Comparison of ENCODE assay signal across 29 mouse cellular contexts in the genomic region with DNA sequence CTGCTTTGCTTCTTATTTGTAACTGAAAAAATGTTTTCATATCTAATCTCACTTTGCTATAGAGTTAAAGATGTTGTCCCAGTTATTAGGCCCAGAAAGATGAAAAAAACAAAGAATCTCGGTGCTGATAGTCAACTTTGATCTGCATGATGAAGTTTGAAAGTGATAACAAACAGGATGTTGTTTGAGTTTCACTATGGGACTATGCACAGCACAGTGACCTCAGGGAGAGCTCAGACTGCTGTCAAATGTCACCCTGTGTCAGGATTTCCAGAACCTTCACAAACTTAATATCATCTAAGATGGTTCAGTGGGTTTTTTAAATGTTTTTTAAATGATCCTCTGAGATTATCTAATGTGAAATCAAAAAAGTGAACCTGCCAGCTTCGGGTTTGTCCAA. TPM values are rescaled to one million over a fixed set of nuclear protein-coding genes. Genes with fewer than 3 reads are reported as not detected.
A peak's percentile ranks its signal among the peaks of the same experiment; 100 is the strongest.
DNase-seq lines count a peak whose midpoint lies in the region; ATAC-seq lines count a peak whose summit lies in the region.
"Had no signal": no experiment of that assay in that cellular context is flagged by ENCODE, and none has a peak within 500 bp of the region (broad histone marks: within the 10 kb centered on the region; RNA-seq: fewer than 3 reads in every experiment).

No protein-coding gene starts in this region.

- no peak overlapping the region for H3K4me2 ChIP-seq in heart, embryonic 12.5 days
- H3K4me2 ChIP-seq: embryonic facial prominence, embryonic 13.5 days; embryonic facial prominence, embryonic 15.5 days; forebrain, embryonic 12.5 days had no signal

- 27% methylated on average over 2 of the region's 2 CpGs for WGBS in heart, embryonic 12.5 days

- H3K36me3 ChIP-seq in heart, embryonic 12.5 days, result no peaks in the 10 kb centered on the region
- H3K36me3 ChIP-seq: embryonic facial prominence, embryonic 13.5 days; embryonic facial prominence, embryonic 15.5 days; forebrain, embryonic 10.5 days; forebrain, embryonic 12.5 days; G1E had no signal

- H3K27me3 ChIP-seq in heart, embryonic 12.5 days (replicated peaks), result no peaks in the 10 kb centered on the region
- H3K27me3 ChIP-seq: CH12.LX; embryonic facial prominence, embryonic 13.5 days; embryonic facial prominence, embryonic 15.5 days; forebrain, embryonic 12.5 days had no signal

- DNase-seq in A20 (ENCODE audit: low read depth, low spot score), result peak; percentile 7
- peak; percentile 49 for DNase-seq in CD4-positive, CD25-positive, alpha-beta regulatory T cell, adult 2 months (ENCODE audit: low read depth, low spot score)
- DNase-seq in right cerebral cortex, postnatal 14 days, result no peak
- DNase-seq in liver, result no peak
- no peak for DNase-seq in spleen, postnatal 10 days (ENCODE audit: low spot score in 2 of 2)
- DNase-seq: adrenal gland, adult 2 months; adrenal gland, postnatal 10 days; adrenal gland, postnatal 25 days; cerebellum, adult 11 months; cerebellum, adult 18-20 months; cerebellum, adult 9-11 months; cerebellum, postnatal 14 days; cerebellum, postnatal 36 days; embryo, embryonic 11 days had no signal

- peaks cover 5% of the 10 kb centered on the region for H3K4me1 ChIP-seq in heart, embryonic 12.5 days (replicated peaks)
- H3K4me1 ChIP-seq: embryonic facial prominence, embryonic 13.5 days; embryonic facial prominence, embryonic 15.5 days; forebrain, embryonic 10.5 days; forebrain, embryonic 12.5 days had no signal

- no peaks in the 10 kb centered on the region for H3K9me3 ChIP-seq in heart, embryonic 12.5 days (replicated peaks)
- H3K9me3 ChIP-seq: embryonic facial prominence, embryonic 13.5 days; embryonic facial prominence, embryonic 15.5 days; forebrain, embryonic 10.5 days; forebrain, embryonic 12.5 days; G1E had no signal

- H3K27ac ChIP-seq in heart, embryonic 12.5 days (ENCODE audit: poor library complexity, severe bottlenecking), result no peak overlapping the region
- H3K27ac ChIP-seq: embryonic facial prominence, embryonic 13.5 days; embryonic facial prominence, embryonic 15.5 days; forebrain, embryonic 10.5 days; forebrain, embryonic 12.5 days had no signal

- H3K9ac ChIP-seq in heart, embryonic 12.5 days, result no peak overlapping the region
- H3K9ac ChIP-seq: embryonic facial prominence, embryonic 13.5 days; embryonic facial prominence, embryonic 15.5 days; forebrain, embryonic 12.5 days had no signal

- no peak overlapping the region for H3K4me3 ChIP-seq in heart, embryonic 12.5 days
- H3K4me3 ChIP-seq: embryonic facial prominence, embryonic 13.5 days; embryonic facial prominence, embryonic 15.5 days; erythroblast, embryonic 14.5 days; forebrain, embryonic 10.5 days; forebrain, embryonic 12.5 days had no signal

- peak; percentile 76 for ATAC-seq in activated CD4-positive, CD25-positive, alpha-beta regulatory T cell, adult 4 months
- peak; percentile 64 for ATAC-seq in inflammation-experienced regulatory T-cells, adult 6 months
- no peak for ATAC-seq in heart, embryonic 12.5 days (ENCODE audit: insufficient number of reproducible peaks, low FRiP score)
- ATAC-seq: forebrain, embryonic 14.5 days; forebrain, embryonic 16.5 days; Patski had no signal

RNA-seq across cellular contexts. Expression of gene Agr3, which starts 2.4 kb away (rescaled TPM):
- not detected for polyA plus RNA-seq in activated CD4-positive, CD25-positive, alpha-beta regulatory T cell, adult 4 months (2017; shearing (Covaris generic))
- polyA plus RNA-seq in inflammation-experienced regulatory T-cells, adult 6 months (2017; shearing (Covaris generic)), result not detected
- not detected in 2 replicates for polyA plus RNA-seq in heart, embryonic 12.5 days (2016; fragmentation: Nextera tagmentation; extraction: Ambion mirVana)
- polyA plus RNA-seq: adrenal gland, adult 2 months; brain, embryonic 14.5 days; C2C12; erythroblast, embryonic 14.5 days; forebrain, embryonic 10.5 days; forebrain, embryonic 14.5 days; forebrain, embryonic 16.5 days; G1E; Patski had no signal

Comparison
In these comparisons a context has a peak if more than half of its experiments do, and no peak if none do; other contexts are left out.
1. DNase-seq: peak in A20 (single experiment) and CD4-positive, CD25-positive, alpha-beta regulatory T cell, adult 2 months (single experiment); none in right cerebral cortex, postnatal 14 days (single experiment), liver (single experiment) and spleen, postnatal 10 days (0 of 2).